16 mouse cellular contexts compared by ENCODE assay signal in the genomic region with DNA sequence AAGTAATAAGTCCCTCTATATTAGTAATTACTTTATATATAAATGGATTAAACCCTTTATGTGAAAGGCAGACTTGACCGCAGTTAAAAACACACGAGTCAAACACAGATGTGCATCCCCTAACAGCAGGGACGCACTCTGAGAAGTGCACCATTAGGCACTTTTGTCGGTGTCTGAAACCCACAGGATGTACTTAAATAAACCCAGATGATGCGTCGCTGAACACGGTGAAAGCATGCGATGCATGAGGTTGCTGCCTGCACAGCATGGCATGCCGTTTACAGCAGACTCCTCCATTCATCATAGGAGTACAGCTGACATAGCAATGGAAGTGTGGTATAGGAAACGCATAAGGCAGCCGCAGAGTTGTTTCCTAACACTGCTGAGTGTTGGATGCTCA.
"Had no signal": no experiment of that assay in that cellular context is flagged by ENCODE, and none has a peak within 500 bp of the region (broad histone marks: within the 10 kb centered on the region; RNA-seq: fewer than 3 reads in every experiment).

No protein-coding gene starts in this region.

- H3K4me2 ChIP-seq: kidney, embryonic 15.5 days; limb, embryonic 12.5 days; liver, embryonic 13.5 days; lung, embryonic 15.5 days; midbrain, embryonic 15.5 days had no signal

- H3K4me1 ChIP-seq: kidney, embryonic 15.5 days; limb, embryonic 12.5 days; liver, embryonic 13.5 days; lung, embryonic 15.5 days; midbrain, embryonic 10.5 days; midbrain, embryonic 15.5 days had no signal

- ATAC-seq: liver, postnatal 0 days; midbrain, embryonic 15.5 days had no signal

- H3K36me3 ChIP-seq: kidney, embryonic 15.5 days; limb, embryonic 12.5 days; liver, embryonic 13.5 days; lung, embryonic 15.5 days; midbrain, embryonic 10.5 days; midbrain, embryonic 15.5 days had no signal

- H3K4me3 ChIP-seq: kidney, embryonic 15.5 days; left cerebral cortex, adult 2 months; limb, embryonic 12.5 days; liver, embryonic 13.5 days; lung, embryonic 15.5 days; midbrain, embryonic 10.5 days; midbrain, embryonic 15.5 days had no signal

- H3K27ac ChIP-seq: kidney, embryonic 15.5 days; left cerebral cortex, adult 2 months; limb, embryonic 12.5 days; liver, embryonic 13.5 days; lung, embryonic 15.5 days; macrophage; midbrain, embryonic 10.5 days; midbrain, embryonic 15.5 days; stomach, postnatal 0 days had no signal

- H3K9me3 ChIP-seq: kidney, embryonic 15.5 days; limb, embryonic 12.5 days; liver, embryonic 13.5 days; lung, embryonic 15.5 days; midbrain, embryonic 10.5 days; midbrain, embryonic 15.5 days had no signal

- H3K9ac ChIP-seq: kidney, embryonic 15.5 days; limb, embryonic 12.5 days; liver, embryonic 13.5 days; liver, postnatal 0 days; lung, embryonic 15.5 days; midbrain, embryonic 15.5 days had no signal

- DNase-seq: kidney, adult 18-20 months; kidney, postnatal 14 days; liver; liver, embryonic 13.5 days; liver, postnatal 0 days; lung, postnatal 14 days; right cerebral cortex, adult 18-20 months; right cerebral cortex, postnatal 25 days had no signal

- H3K27me3 ChIP-seq: limb, embryonic 12.5 days; lung, embryonic 15.5 days; midbrain, embryonic 15.5 days had no signal
